Mouse (Mus musculus) MEL (cell line): Measurements from ENCODE around the gene Trim16. TPM values are rescaled to one million over a fixed set of nuclear protein-coding genes. Genes with fewer than 3 reads are reported as not detected.

Experiments used
- DNase-seq: peaks from one replicate; pipeline ENCODE4 v3.0.0; 2011; ENCODE audit warnings: low read depth, low spot score
- H3K27ac ChIP-seq: 2 replicates; pipeline ENCODE4 v1.5.1; 2012; ENCODE audit warnings: low read depth, mild to moderate bottlenecking, control low read depth, low read length, moderate library complexity; ENCODE audit not compliant: control insufficient read depth
- H3K27me3 ChIP-seq, 2 experiments: fragments of 150-350 bp in 1 of 2; sonication (generic) in 1 of 2; 2 replicates each; pipeline ENCODE4 v1.6.1; 2012; ENCODE audit warnings: low read length in 2 of 2, mild to moderate bottlenecking in 2 of 2, improper control_type of control experiment in 1 of 2, moderate library complexity in 1 of 2; ENCODE audit not compliant: insufficient read depth in 2 of 2, control insufficient read depth in 1 of 2
- H3K36me3 ChIP-seq, 2 experiments: 2 replicates each; pipeline ENCODE4 v1.6.1; 2012 to 2014; ENCODE audit warnings: low read length in 2 of 2, improper control_type of control experiment in 1 of 2, inconsistent platforms in 1 of 2, mild to moderate bottlenecking in 1 of 2; ENCODE audit not compliant: insufficient read depth in 2 of 2, control insufficient read depth in 1 of 2
- H3K4me1 ChIP-seq, 2 experiments: fragments of 150-350 bp in 1 of 2; sonication (generic) in 1 of 2; 2 replicates each; pipeline ENCODE4 v1.6.1; 2012; ENCODE audit warnings: low read length in 2 of 2, improper control_type of control experiment in 1 of 2, mild to moderate bottlenecking in 1 of 2; ENCODE audit not compliant: insufficient read depth in 2 of 2, control insufficient read depth in 1 of 2
- H3K4me3 ChIP-seq, 2 experiments: fragments of 150-350 bp in 1 of 2; sonication (generic) in 1 of 2; 2 replicates each; pipeline ENCODE4 v1.5.1; 2012; ENCODE audit warnings: low read depth in 2 of 2, low read length in 2 of 2, mild to moderate bottlenecking in 2 of 2, moderate library complexity in 2 of 2, control low read depth in 1 of 2, improper control_type of control experiment in 1 of 2; ENCODE audit not compliant: control insufficient read depth in 1 of 2, insufficient read depth in 1 of 2
- H3K79me2 ChIP-seq: 2 replicates; pipeline ENCODE4 v1.6.1; 2012; ENCODE audit warnings: mild to moderate bottlenecking, low read length, moderate library complexity; ENCODE audit not compliant: control insufficient read depth, poor library complexity, insufficient read depth
- H3K9ac ChIP-seq: 2 replicates; pipeline ENCODE4 v1.6.1; 2012; ENCODE audit warnings: low read depth, mild to moderate bottlenecking, control low read depth, low read length, moderate library complexity; ENCODE audit not compliant: control insufficient read depth, poor library complexity, severe bottlenecking
- H3K9me3 ChIP-seq: fragments of 150-350 bp; sonication (generic); replicated peaks from 2 replicates; pipeline ENCODE4 v1.6.1; 2012; ENCODE audit warnings: mild to moderate bottlenecking, low read length, improper control_type of control experiment, moderate library complexity; ENCODE audit not compliant: insufficient read depth
- EP300 ChIP-seq, 2 experiments: IDR thresholded peaks; 2 replicates each; pipeline ENCODE4 v1.6.1; 2011; ENCODE audit warnings: improper control_type of control experiment in 2 of 2, low read length in 2 of 2, low read depth in 1 of 2, mild to moderate bottlenecking in 1 of 2
- GABPA ChIP-seq: IDR thresholded peaks from 2 replicates; pipeline ENCODE4 v1.6.1; 2012; ENCODE audit warnings: low read depth, mild to moderate bottlenecking, inconsistent platforms, low read length, improper control_type of control experiment, moderate library complexity
- GATA1 ChIP-seq: IDR thresholded peaks from 2 replicates; pipeline ENCODE4 v1.6.1; 2011; ENCODE audit warnings: low read depth, low read length, improper control_type of control experiment
- NELFE ChIP-seq: IDR thresholded peaks from 2 replicates; pipeline ENCODE4 v1.6.1; 2011; ENCODE audit warnings: low read depth, low read length, improper control_type of control experiment
- POLR2A ChIP-seq, 2 experiments: IDR thresholded peaks; 2 replicates each; pipeline ENCODE4 v1.6.1; 2011 to 2012; ENCODE audit warnings: low read length in 2 of 2, mild to moderate bottlenecking in 2 of 2, control low read depth in 1 of 2, improper control_type of control experiment in 1 of 2, low read depth in 1 of 2, moderate library complexity in 1 of 2; ENCODE audit not compliant: control insufficient read depth in 1 of 2, insufficient read depth in 1 of 2, poor library complexity in 1 of 2
- RCOR1 ChIP-seq: IDR thresholded peaks from 2 replicates; pipeline ENCODE4 v1.6.1; 2012; ENCODE audit warnings: low read depth, mild to moderate bottlenecking, inconsistent platforms, low read length, improper control_type of control experiment
- TBP ChIP-seq: IDR thresholded peaks from 2 replicates; pipeline ENCODE4 v1.8.0; 2011; ENCODE audit warnings: low read depth, low read length, improper control_type of control experiment
- UBTF ChIP-seq: IDR thresholded peaks from 2 replicates; pipeline ENCODE4 v1.6.1; 2012; ENCODE audit warnings: low read depth, mild to moderate bottlenecking, inconsistent platforms, low read length, improper control_type of control experiment, moderate library complexity, borderline replicate concordance; ENCODE audit not compliant: insufficient read depth
- ZKSCAN1 ChIP-seq: IDR thresholded peaks from 2 replicates; pipeline ENCODE4 v1.6.1; 2012; ENCODE audit warnings: low read depth, mild to moderate bottlenecking, inconsistent platforms, low read length, improper control_type of control experiment, moderate library complexity
- polyA plus RNA-seq, 2 experiments: library from polyadenylated mRNA; stranded (reverse) in 1 of 2; unstranded in 1 of 2; fragments of >175 nt in 1 of 2; fragments of >200 nt in 1 of 2; gene quantifications; 2 replicates each; pipeline versions ENCODE4 v1.2.1 to v1.2.4; 2012; ENCODE audit warnings: low replicate concordance in 2 of 2, low read depth in 1 of 2; ENCODE audit not compliant: insufficient read length in 2 of 2, insufficient read depth in 1 of 2, missing spikeins in 1 of 2
- total RNA-seq: library from RNA; depleted of rRNA; stranded (reverse); fragments of 300-350 nt; gene quantifications from 2 replicates; pipeline ENCODE4 v1.2.3, GENCODE M21; 2012

The Trim16 gene
- total and polyA plus RNA-seq, 3 experiments = 3.1 to 5.5 TPM; not detected in 1

DNA sequence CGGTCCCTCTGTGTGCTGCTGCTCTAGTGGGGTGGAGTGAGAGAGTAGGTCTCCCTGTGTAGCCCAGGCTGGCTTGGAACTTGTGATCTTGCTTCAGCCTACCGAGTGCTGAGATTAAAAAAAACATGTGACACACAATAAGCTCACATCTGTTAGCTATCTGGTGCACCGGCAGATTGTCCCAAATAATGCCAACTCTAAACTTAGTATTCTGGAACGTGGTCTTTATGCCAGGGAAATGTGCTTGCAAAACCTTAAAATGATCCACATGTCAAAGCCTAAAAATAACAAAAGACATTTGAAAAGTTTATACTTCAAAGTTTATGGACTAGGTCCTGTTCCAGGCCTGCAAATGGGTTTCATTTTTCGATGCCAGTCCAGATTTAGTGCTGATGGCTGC, 49.2 kb downstream of the Trim16 start:
- H3K36me3 ChIP-seq = no peaks in the 10 kb centered on the region
- no peaks in the 10 kb centered on the region for H3K4me1 ChIP-seq
- no peak overlapping the region for H3K27ac ChIP-seq
- no peaks in the 10 kb centered on the region for H3K9me3 ChIP-seq
- H3K79me2 ChIP-seq = no peaks in the 10 kb centered on the region
- TF ChIP-seq NELFE = no peak
- TF ChIP-seq, all 39 proteins: peak for 0
- no peak overlapping the region for H3K4me3 ChIP-seq
- no peak overlapping the region for H3K9ac ChIP-seq
- DNase-seq = no peak
- H3K27me3 ChIP-seq = peaks cover 1 to 8% of the 10 kb centered on the region in 2 experiments

DNA sequence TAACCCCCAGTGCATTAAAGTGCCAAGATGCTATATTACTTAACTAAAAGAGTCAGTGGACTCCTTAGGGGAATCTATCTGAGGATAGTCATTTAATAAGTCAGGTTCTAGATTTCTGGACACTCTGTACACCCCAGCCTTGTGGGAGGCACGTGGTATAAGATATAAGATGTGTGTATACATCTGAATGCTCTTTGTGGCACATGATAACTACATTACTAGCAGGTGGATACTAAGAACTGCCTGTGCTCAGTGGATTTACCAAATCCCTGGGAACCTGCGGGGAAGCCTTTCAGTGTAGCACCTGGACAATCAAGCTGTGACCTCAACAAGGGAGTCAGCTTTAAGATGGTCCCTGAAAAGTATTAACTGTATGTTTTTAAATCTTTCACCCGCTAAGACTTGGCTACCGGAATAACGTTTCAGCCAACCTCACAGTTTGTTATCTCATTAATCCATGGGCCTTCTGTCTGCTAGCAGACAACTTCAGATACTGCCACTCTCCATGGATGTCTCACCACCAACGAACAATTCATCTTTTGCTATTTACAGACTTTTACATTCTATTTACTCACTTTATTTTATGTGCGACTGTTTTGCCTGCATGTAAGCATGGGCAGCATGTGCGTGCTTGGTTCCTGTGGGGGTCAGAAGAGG, 49.8 kb downstream of the Trim16 start:
- H3K9me3 ChIP-seq = no peaks in the 10 kb centered on the region
- DNase-seq = no peak
- H3K27ac ChIP-seq = no peak overlapping the region
- no peaks in the 10 kb centered on the region for H3K36me3 ChIP-seq
- TF ChIP-seq ZKSCAN1 (no peak), UBTF (no peak), GABPA (no peak), TBP (no peak)
- H3K79me2 ChIP-seq = no peaks in the 10 kb centered on the region
- no peak overlapping the region for H3K4me3 ChIP-seq
- H3K27me3 ChIP-seq = peaks cover 4 to 5% of the 10 kb centered on the region in 2 experiments
- no peaks in the 10 kb centered on the region for H3K4me1 ChIP-seq
- no peak overlapping the region for H3K9ac ChIP-seq

DNA sequence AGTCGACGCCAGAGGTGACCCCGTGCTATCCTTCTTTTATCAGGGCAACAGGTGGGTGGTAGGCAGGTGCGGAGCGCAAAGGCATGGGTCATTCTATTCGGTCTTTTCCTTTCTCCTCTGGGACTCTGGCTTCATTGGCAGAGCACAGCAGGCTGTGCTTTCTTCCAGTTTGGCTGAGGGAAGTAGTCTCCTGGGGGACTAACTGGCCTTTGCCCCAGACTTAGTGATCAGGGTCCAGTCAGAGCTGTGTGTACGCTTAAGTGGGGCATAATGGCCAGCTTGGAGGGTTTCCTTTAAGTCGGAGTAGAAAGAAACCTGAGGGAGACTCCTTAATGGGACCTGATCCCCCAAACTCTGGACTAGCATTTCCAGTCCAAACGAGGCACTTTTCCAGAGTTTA, 53.4 kb downstream of the Trim16 start:
- no peak overlapping the region for H3K4me3 ChIP-seq
- no peak for DNase-seq
- no peak for TF ChIP-seq POLR2A (IDR thresholded peaks at IDR 0.05; ENCODE audit: control insufficient read depth in 1 of 2, insufficient read depth in 1 of 2, low read depth in 1 of 2, low read length in 2 of 2, poor library complexity in 1 of 2)
- H3K27me3 ChIP-seq = peaks cover 5 to 12% of the 10 kb centered on the region in 2 experiments
- no peaks in the 10 kb centered on the region for H3K36me3 ChIP-seq
- H3K27ac ChIP-seq = no peak overlapping the region
- no peaks in the 10 kb centered on the region for H3K79me2 ChIP-seq
- H3K9me3 ChIP-seq = no peaks in the 10 kb centered on the region
- H3K4me1 ChIP-seq = no peaks in the 10 kb centered on the region
- no peak overlapping the region for H3K9ac ChIP-seq

DNA sequence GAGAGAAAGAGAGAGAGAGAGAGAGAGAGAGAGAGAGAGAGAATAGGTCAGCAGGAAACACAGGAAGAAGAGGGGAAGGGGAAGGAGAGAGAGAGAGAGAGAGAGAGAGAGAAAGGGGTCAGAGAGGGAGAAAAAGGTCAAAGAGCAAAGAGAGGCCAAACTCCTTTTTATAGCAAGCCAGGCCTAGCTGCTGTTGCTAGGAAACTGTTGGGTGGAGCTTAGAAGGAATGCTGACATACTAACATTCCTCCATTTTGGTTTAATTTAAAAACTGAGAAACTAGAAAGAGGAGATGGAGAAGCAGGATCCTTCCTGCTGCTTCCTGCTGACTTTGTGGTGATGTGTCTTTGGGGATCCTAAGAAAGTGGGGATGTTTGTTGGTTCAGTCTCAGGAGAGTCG, 55.7 kb downstream of the Trim16 start:
- H3K4me3 ChIP-seq = no peak overlapping the region
- TF ChIP-seq EP300 (IDR thresholded peaks at IDR 0.05; ENCODE audit: low read depth in 1 of 2, low read length in 2 of 2) (no peak), GATA1 (no peak), POLR2A (IDR thresholded peaks at IDR 0.05; ENCODE audit: control insufficient read depth in 1 of 2, insufficient read depth in 1 of 2, low read depth in 1 of 2, low read length in 2 of 2, poor library complexity in 1 of 2) (no peak), RCOR1 (no peak), NELFE (no peak)
- peaks cover 0 to 3% of the 10 kb centered on the region in 2 experiments; a peak in 2 of 4 replicates for H3K4me1 ChIP-seq
- H3K27me3 ChIP-seq = peaks cover 5 to 12% of the 10 kb centered on the region in 2 experiments
- no peaks in the 10 kb centered on the region for H3K9me3 ChIP-seq
- H3K9ac ChIP-seq = no peak overlapping the region
- H3K27ac ChIP-seq = no peak overlapping the region
- peaks cover 0 to 6% of the 10 kb centered on the region in 2 experiments; a peak in 2 of 4 replicates for H3K36me3 ChIP-seq
- H3K79me2 ChIP-seq = peaks cover 6% of the 10 kb centered on the region
- DNase-seq = no peak
